Mouse (Mus musculus) midbrain, embryonic 16.5 days (tissue): Measurements from ENCODE around the gene Lrp6. TPM values are rescaled to one million over a fixed set of nuclear protein-coding genes. Genes with fewer than 3 reads are reported as not detected.
A peak's percentile ranks its signal among the peaks of the same experiment; 100 is the strongest.

ENCODE experiments used
- ATAC-seq: fragments of 200-750 bp; cut with Nextera tagmentation; 2 replicates; pipeline ENCODE4 v1.8.0; 2017; ENCODE audit warnings: moderate TSS enrichment
- H3K27ac ChIP-seq: fragments of 300-500 bp; sonication (generic); 2 replicates; pipeline ENCODE4 v1.5.1; 2014; ENCODE audit warnings: mild to moderate bottlenecking, low read length, mixed read lengths
- H3K27me3 ChIP-seq: fragments of 300-500 bp; sonication (generic); 2 replicates; pipeline ENCODE4 v1.6.1; 2014; ENCODE audit warnings: low read depth, low read length, mixed read lengths; ENCODE audit not compliant: control insufficient read depth, insufficient read depth
- H3K36me3 ChIP-seq: fragments of 300-500 bp; sonication (generic); 2 replicates; pipeline ENCODE4 v1.6.1; 2014; ENCODE audit warnings: mild to moderate bottlenecking, low read length, moderate library complexity, mixed read lengths; ENCODE audit not compliant: control insufficient read depth, insufficient read depth
- H3K4me1 ChIP-seq: fragments of 300-500 bp; sonication (generic); 2 replicates; pipeline ENCODE4 v1.6.1; 2014; ENCODE audit warnings: mild to moderate bottlenecking, low read length, mixed read lengths; ENCODE audit not compliant: control insufficient read depth, insufficient read depth
- H3K4me2 ChIP-seq: fragments of 300-500 bp; sonication (generic); 2 replicates; pipeline ENCODE4 v1.6.1; 2014; ENCODE audit warnings: mild to moderate bottlenecking, low read length, mixed read lengths
- H3K4me3 ChIP-seq: fragments of 300-500 bp; sonication (generic); 2 replicates; pipeline ENCODE4 v1.5.1; 2014; ENCODE audit warnings: low read depth, mild to moderate bottlenecking, low read length, moderate library complexity, mixed read lengths
- H3K9ac ChIP-seq: fragments of 300-500 bp; sonication (generic); 2 replicates; pipeline ENCODE4 v1.6.1; 2014; ENCODE audit warnings: low read depth, low read length, mixed read lengths
- H3K9me3 ChIP-seq: fragments of 300-500 bp; sonication (generic); replicated peaks from 2 replicates; pipeline ENCODE4 v1.6.1; 2014; ENCODE audit warnings: mild to moderate bottlenecking, low read length, mixed read lengths; ENCODE audit not compliant: control insufficient read depth, poor library complexity, severe bottlenecking
- WGBS: fragments of 180-500 bp; shearing (Covaris S2); extraction: QIAGEN DNeasy Blood & Tissue Kit; methylation state at CpG from one replicate; pipeline ENCODE4 v1.1.7; 2014; 5-methylcytosine and 5-hydroxymethylcytosine counted together
- polyA plus RNA-seq: library from polyadenylated mRNA; unstranded; fragments of >200 nt; fragmentation: Nextera tagmentation; extraction: Ambion mirVana; gene quantifications from 2 replicates; pipeline ENCODE4 v1.2.1, GENCODE M21; 2015

Lrp6 gene
- polyA plus RNA-seq, 1 experiment from 2014 or later: 14.4 TPM

DNA sequence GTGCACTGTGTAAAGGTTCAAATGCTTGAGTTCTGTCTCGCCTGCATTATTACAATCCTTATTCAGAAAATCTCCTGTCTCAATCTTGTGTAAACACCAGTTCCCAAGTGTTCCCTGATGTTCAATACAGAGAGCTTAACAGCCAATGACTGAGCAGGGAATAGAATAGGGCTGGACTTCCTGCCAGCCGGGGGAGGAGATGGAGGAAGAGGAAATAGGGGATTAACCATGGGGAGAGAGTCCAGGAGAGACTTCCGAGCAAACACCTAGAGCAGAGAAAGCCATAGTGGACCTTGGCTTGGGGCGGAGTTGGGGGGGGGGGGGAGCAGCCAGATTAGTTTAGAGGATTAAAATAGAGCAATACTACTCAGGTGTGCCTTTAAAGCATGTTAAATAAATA, 51.3 kb downstream of the Lrp6 start:
- no peak overlapping the region for H3K4me2 ChIP-seq
- H3K4me3 ChIP-seq: no peak overlapping the region
- no peak overlapping the region for H3K9ac ChIP-seq
- no peak overlapping the region for H3K27ac ChIP-seq
- H3K9me3 ChIP-seq: no peaks in the 10 kb centered on the region
- H3K27me3 ChIP-seq: no peaks in the 10 kb centered on the region
- ATAC-seq: peak; percentile 22; the same call in 1 of the 2 replicates
- no peaks in the 10 kb centered on the region; the same call in 1 of the 2 replicates for H3K36me3 ChIP-seq
- 55% methylated on average over 4 of the region's 4 CpGs for WGBS
- H3K4me1 ChIP-seq: peaks cover 15% of the 10 kb centered on the region

DNA sequence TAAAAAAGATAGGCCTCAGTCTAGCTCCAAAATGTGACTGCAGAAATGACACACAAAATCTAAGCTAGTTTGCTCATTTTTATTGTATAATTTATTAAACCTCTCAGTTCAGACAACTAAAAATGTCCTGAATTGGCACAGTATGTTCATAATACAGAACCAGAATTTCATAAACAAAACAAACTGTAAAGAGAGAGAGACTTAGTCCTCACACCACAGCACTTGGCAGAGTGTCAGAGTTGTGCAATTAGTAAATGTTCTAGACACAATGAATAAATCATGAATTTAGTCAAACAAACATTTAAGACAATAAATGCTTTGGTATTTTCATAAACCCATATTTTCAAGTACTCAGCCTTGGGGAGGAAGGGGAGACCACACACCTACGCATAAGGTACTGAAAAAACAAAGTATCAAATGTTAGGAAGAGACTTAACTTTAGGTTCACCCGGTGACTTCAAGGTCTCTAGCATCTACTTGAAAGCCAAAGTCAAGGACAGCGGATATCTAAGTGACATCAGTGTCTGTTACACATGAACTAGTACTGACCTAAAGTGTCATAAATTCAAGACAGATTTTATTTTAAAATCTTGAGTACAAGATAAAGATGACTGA, 52.8 kb downstream of the Lrp6 start:
- no peak overlapping the region for H3K4me2 ChIP-seq
- H3K4me3 ChIP-seq: no peak overlapping the region
- H3K9ac ChIP-seq: no peak overlapping the region
- H3K27me3 ChIP-seq: no peaks in the 10 kb centered on the region
- 94% methylated on average over 3 of the region's 3 CpGs for WGBS
- H3K36me3 ChIP-seq: no peaks in the 10 kb centered on the region
- H3K9me3 ChIP-seq: no peaks in the 10 kb centered on the region
- no peak for ATAC-seq
- H3K4me1 ChIP-seq: peaks cover 18% of the 10 kb centered on the region
- no peak overlapping the region for H3K27ac ChIP-seq

DNA sequence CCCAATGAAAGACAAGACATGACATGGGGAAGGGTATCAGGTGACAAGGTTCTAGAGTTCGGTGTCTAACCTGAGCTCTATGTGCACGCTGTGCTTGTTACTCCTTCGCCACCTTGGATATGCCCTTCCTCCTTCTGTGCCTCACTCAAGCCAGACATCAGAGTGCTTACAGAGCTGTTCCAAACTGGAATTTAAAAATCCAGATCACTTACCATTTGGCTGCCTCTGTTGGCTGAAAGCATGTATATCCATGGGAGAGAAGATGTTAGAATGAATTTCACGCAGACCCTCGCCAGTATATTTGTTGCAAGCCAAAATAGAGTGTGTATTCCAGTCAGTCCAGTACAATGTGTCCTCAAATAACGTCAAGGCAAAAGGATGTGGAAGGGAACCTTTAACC, 53.8 kb downstream of the Lrp6 start:
- Histone ChIP-seq H3K4me2 (no peak overlapping the region), H3K9ac (no peak overlapping the region), H3K36me3 (no peaks in the 10 kb centered on the region), H3K27me3 (no peaks in the 10 kb centered on the region), H3K9me3 (no peaks in the 10 kb centered on the region), H3K4me1 (peaks cover 18% of the 10 kb centered on the region), H3K4me3 (no peak overlapping the region), H3K27ac (no peak overlapping the region)
- WGBS: 81% methylated on average over 6 of the region's 6 CpGs
- no peak for ATAC-seq

DNA sequence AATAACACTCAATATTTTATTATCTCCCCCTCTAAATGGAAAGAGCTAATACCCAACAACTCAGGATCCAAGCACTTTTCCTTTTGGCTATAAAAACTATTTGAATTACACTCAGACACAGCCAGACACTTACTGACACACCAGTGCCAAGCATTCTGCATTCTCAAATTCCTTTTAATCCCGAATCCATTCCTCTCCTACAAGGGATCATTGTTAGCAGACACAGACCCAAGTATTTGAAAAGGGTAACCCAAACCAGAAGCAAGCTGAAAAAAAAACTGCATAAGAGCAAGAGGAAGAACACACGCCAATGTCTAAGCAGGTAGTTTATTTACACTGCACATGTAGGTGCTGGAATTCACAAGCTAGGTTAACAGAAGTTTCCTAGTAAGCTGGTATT, 54.3 kb downstream of the Lrp6 start:
- no peaks in the 10 kb centered on the region for H3K9me3 ChIP-seq
- H3K27me3 ChIP-seq: no peaks in the 10 kb centered on the region
- peaks cover 18% of the 10 kb centered on the region for H3K4me1 ChIP-seq
- no peaks in the 10 kb centered on the region for H3K36me3 ChIP-seq
- WGBS: 59% methylated on average over 2 of the region's 2 CpGs
- no peak overlapping the region for H3K9ac ChIP-seq
- H3K27ac ChIP-seq: peak overlapping the region; percentile 28; the same call in 1 of the 2 replicates
- H3K4me2 ChIP-seq: no peak overlapping the region
- ATAC-seq: no peak
- H3K4me3 ChIP-seq: no peak overlapping the region

DNA sequence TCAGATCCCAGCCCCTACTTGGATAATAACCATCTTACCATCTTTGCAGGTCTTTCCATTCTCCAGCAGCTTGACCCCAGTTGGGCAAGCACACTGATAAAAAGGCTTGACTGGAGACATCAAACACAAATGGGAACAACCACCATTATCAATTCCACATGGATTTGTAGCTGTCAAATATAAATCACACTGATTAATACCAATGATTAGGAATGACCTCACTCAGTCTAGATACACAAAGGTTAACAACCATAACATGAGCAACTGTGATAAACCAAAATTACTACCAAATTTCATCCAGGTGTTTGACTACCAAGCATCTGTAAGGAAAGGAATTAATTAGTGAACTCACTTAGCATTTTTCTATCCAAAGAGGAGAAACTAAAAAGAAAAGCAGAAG, 55.6 kb downstream of the Lrp6 start:
- peaks cover 1% of the 10 kb centered on the region; the same call in 1 of the 2 replicates for H3K36me3 ChIP-seq
- no peak overlapping the region for H3K4me3 ChIP-seq
- no peak overlapping the region for H3K4me2 ChIP-seq
- no peak overlapping the region for H3K9ac ChIP-seq
- no peaks in the 10 kb centered on the region for H3K9me3 ChIP-seq
- no peak overlapping the region for H3K27ac ChIP-seq
- no peaks in the 10 kb centered on the region for H3K27me3 ChIP-seq
- peaks cover 16% of the 10 kb centered on the region for H3K4me1 ChIP-seq
- no peak for ATAC-seq

DNA sequence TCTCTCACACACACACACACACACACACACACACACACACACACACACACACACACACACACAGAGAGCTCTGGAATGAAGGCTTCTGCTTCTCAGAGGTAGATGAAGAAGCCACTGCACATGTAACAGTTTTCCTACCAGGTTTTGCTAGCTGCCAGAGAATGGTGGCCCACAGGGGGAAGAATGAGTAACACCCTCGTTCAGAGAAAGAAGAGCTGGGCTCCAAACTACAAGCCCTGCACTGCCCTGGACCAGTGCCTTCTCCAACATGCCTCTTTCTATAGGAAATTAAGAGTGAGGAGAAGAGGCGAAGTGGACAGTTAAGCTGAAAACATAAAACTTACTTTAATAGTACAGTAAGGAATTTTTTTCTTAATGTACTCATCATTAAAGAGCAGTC, 56.5 kb downstream of the Lrp6 start:
- ATAC-seq: no peak
- H3K36me3 ChIP-seq: peaks cover 8% of the 10 kb centered on the region
- 79% methylated on average over 2 of the region's 2 CpGs for WGBS
- peaks cover 10% of the 10 kb centered on the region for H3K4me1 ChIP-seq
- no peaks in the 10 kb centered on the region for H3K9me3 ChIP-seq
- H3K4me3 ChIP-seq: no peak overlapping the region
- no peak overlapping the region for H3K9ac ChIP-seq
- H3K27ac ChIP-seq: no peak overlapping the region
- no peaks in the 10 kb centered on the region for H3K27me3 ChIP-seq
- H3K4me2 ChIP-seq: no peak overlapping the region

DNA sequence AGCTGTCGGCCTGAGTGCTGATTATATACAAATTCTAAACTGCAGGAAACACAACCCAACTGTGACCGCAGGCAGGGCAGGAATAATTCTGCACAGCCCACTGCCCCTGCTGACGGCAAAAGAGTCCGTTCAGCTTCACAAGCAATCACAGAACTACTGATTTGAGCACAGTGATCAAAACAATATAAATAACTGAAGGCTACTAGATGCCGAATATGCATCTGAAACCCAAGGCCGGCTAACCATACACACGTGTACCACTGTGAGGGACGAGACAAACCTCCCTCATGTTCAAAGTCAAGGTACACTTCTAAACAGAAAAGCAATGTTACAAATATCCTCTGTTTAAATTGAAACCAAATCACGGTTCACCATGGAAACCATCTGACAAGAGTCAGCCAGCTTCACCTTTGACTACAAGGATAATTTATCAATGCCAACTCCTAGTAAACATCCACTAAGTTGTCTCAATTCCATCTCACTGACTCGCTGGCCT, 57.0 kb downstream of the Lrp6 start:
- Histone ChIP-seq H3K9me3 (no peaks in the 10 kb centered on the region), H3K4me3 (no peak overlapping the region), H3K4me1 (peaks cover 10% of the 10 kb centered on the region), H3K4me2 (no peak overlapping the region), H3K27ac (peak overlapping the region; percentile 32; the same call in 1 of the 2 replicates), H3K36me3 (peaks cover 8% of the 10 kb centered on the region), H3K9ac (no peak overlapping the region), H3K27me3 (no peaks in the 10 kb centered on the region)
- WGBS: 72% methylated on average over 10 of the region's 10 CpGs
- ATAC-seq: no peak

DNA sequence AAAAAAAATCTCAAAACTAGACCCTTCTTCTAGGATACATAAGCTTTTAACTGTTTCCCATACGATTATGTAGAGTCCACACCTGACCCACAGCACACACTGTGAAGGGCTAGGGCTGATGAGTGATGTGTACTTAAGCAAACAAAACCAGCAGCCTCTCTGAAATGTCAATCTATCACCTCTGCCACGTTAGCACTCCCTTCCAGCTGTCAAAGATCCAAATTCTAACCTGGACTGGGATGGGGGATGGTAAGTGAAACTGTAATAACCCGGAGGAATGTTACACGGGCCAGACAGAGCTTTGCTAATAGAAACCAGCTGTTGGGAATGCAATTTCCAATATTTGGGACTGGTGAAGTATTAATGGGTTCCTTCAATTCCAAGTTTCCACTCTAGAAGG, 61.9 kb downstream of the Lrp6 start:
- H3K4me3 ChIP-seq: no peak overlapping the region
- ATAC-seq: no peak
- H3K36me3 ChIP-seq: peaks cover 8% of the 10 kb centered on the region
- H3K4me1 ChIP-seq: peaks cover 13% of the 10 kb centered on the region
- no peak overlapping the region for H3K4me2 ChIP-seq
- no peaks in the 10 kb centered on the region for H3K9me3 ChIP-seq
- no peaks in the 10 kb centered on the region for H3K27me3 ChIP-seq
- no peak overlapping the region for H3K27ac ChIP-seq
- 70% methylated on average over 4 of the region's 4 CpGs for WGBS
- no peak overlapping the region for H3K9ac ChIP-seq

DNA sequence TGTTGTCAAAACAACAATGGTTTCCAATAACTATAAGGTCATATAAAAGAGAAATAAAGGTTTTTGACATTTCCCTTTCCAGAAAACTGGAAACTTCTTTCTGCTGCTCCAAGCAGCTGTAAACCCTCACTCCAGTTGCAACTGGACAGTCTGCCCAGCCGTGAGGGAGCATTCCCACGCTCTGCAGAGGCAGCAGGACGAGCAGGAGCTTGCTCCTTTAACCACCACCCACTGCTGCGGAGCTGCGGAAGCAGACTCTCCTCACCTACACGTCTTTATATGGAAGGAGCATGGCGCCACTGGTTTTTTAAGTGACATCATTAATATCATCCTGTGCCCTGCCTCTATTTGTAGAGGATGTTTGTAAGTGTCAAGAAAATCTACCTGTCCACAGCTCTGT, 64.4 kb downstream of the Lrp6 start:
- Histone ChIP-seq H3K36me3 (peaks cover 8% of the 10 kb centered on the region), H3K4me1 (peaks cover 9% of the 10 kb centered on the region), H3K27me3 (no peaks in the 10 kb centered on the region), H3K4me3 (no peak overlapping the region), H3K9me3 (no peaks in the 10 kb centered on the region), H3K4me2 (no peak overlapping the region), H3K27ac (no peak overlapping the region), H3K9ac (no peak overlapping the region)
- 77% methylated on average over 7 of the region's 7 CpGs for WGBS
- no peak for ATAC-seq
